Mouse (Mus musculus) ovary, adult 18-20 months (tissue): ENCODE data around the gene Kcnip2.
"Not testable (repeated sequence)": the region's sequence is repeated elsewhere in the genome, so short reads cannot be mapped to it uniquely, and the experiment has no call there.

Experiments used
- DNase-seq: peaks from one replicate; pipeline ENCODE4 v3.0.0; 2022; ENCODE audit warnings: low spot score, mixed read lengths

Kcnip2 gene

DNA sequence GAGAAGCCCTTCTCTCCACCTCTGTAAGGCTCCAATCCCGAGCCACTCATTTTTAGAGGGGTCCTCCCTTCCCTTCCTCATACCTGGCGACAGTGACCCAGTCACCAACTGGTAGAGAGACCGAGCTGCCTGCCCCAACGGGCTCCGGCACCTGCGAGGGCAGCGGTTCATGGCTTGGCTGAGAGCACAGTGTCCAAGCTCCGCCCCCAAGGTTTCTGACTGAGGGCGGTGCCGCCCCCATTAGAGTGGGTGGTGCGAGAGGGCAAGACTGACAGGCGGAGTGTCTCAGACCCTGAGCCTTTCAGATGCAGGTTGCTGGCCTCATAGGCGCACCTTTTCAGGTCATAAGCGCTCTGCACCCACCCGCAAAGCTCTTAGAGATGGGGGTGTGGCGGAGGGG lies 3.7 kb downstream of the Kcnip2 start:
- DNase-seq: no peak

DNA sequence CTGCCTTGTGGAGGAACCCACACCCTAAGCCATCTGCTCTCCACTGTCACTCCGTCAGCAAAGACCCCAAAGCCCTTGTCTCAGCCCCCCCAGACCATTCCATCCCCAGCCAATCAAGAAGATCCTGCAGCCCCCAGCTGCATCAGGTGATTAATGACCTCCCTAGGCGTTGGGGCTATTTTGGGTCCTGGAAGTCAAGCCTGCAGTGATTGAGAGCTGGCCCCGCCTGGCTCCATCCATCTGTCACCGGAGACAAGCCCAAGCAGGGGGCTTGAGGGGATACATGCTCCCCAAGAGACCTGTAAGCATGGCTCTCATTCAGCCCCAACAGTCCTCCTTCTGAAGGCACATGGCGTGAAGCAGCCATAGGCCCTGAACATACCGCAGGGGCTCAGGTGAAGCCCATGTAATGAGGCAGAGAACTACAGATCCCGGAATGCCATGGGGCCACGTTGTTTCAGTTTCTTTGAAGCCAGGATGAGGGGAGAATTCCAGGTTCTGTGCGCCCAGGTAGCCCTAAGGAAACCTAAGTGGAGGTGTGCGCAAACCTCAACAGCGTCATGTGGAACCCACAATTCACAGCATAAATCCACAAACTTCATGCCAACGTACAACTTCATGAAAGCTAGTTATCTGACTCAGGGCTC lies 4.7 kb downstream of the Kcnip2 start:
- DNase-seq: no peak

DNA sequence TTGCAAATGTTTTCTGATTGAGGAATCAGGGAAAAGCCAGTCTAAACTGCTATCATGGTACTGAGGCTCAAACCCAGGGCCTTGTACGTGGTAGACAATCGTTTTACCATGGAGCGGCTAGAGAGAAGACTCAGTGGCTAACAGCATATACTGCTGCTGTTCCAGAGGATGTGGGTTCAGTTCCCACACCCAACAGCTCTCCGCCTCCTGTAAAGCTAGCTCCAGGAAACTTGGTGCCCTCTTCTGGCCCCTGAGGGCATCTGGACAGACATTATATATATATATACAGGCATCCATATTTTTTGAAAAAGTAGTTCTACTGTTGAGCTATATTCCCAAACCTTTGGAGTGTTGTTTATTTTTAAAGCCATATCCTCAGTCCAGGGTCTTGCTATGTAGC lies 8.1 kb downstream of the Kcnip2 start:
- DNase-seq: no peak

GRCm38 (mm10) chr19:45805817-45806216 lies 10.0 kb downstream of the Kcnip2 start:
- not testable (repeated sequence) for DNase-seq

GRCm38 (mm10) chr19:45804593-45805368 lies 11.1 kb downstream of the Kcnip2 start:
- DNase-seq: no peak

DNA sequence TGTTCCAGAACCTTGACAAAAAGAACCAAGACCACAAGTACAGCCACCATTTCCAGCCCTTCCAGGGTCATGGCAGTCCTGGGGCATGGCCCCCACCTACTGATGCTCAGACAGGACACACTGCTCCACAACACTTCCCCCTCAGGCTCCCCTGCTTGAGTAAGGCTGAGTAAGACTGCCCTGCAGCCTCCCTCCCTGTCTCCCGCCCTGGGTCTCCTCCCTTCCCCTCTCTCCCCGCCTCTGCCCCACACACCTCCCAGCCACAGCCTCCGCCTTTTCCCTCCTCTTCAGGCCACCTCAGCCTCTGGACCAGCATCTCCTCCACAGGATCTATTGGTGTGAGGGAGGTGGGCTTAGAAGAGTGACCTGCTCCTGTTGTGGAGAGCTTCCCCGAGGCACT lies 12.5 kb downstream of the Kcnip2 start:
- no peak for DNase-seq

DNA sequence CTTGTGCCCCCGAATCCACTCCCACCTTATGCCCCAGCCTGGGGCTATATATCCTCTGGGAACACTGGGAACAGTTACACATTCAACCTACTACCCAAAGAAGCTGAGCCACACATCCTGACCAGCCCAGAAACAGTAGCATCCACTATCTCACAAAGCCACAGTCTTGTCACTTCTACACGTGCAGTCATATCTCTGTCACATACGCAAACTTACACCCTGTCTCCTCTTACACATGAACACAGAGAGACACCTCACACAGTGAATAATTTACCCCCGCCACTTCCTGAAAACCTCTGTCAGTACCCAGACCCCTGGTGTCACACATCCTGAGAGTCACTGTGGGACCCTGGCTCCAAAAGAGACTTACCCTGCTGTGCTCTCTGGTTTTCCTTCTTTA lies 13.2 kb downstream of the Kcnip2 start:
- no peak for DNase-seq

DNA sequence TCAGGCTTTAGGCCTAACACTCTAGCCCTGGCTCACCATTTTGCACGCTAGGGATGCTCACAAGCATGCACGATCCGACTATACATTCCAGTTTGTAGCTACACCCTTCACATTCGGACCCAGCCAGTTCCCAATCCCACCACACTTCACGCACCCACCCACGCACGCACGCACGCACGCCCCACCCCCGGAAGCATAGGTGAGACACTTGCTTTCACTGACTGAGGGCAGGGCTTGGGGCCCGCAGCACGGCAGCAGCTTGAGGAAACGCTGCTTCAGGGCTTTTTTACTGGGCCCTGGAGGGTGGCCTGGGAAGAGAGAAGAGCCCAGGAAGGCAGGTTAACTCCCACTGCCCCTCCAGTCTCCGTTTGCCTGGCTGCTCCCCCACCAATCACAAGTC lies 19.0 kb downstream of the Kcnip2 start:
- no peak for DNase-seq

- DNase-seq: no peak
Observed at GRCm38 (mm10) chr19:45796061-45796556, 19.8 kb downstream of the Kcnip2 start.

GRCm38 (mm10) chr19:45795406-45795944 lies 20.4 kb downstream of the Kcnip2 start:
- no peak for DNase-seq

DNA sequence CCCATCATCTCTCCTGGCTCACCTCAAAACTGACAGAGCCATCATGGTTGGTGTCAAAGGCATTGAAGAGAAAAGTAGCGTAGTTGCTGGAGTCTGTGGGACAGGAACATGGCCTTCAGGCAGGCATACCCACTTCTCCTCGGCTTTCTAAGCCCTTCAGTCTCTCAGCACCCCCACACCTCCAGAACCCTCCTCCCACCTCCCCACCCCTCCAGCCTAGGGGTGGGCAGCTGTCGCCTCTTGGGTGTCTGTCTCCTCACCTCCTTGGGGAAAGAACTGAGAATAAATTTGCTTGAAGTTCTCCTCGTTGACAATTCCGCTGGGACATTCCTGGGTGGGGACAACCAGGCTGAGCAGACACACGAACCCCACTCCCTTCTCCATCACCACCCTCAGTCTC lies 21.1 kb downstream of the Kcnip2 start:
- DNase-seq: no peak

DNA sequence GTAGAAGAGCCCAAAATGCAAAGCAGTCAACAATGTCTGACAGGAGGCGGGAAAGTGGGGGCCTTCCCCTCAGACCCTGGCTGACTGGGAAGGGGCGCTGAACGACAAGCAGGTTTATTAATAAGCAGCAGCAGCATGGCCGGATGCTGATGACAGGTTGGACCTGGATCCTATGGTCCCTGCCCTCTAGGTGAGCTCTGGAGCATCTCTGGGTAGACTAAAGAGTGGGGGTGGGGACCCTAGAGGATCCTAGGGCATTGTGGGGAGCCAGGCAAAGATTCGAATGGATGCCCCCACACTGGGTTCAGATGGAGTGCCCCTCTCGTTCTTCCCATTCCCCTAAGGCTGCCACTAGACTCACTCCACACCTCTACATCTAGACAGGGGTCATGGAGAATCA lies 23.5 kb downstream of the Kcnip2 start:
- DNase-seq: no peak

DNA sequence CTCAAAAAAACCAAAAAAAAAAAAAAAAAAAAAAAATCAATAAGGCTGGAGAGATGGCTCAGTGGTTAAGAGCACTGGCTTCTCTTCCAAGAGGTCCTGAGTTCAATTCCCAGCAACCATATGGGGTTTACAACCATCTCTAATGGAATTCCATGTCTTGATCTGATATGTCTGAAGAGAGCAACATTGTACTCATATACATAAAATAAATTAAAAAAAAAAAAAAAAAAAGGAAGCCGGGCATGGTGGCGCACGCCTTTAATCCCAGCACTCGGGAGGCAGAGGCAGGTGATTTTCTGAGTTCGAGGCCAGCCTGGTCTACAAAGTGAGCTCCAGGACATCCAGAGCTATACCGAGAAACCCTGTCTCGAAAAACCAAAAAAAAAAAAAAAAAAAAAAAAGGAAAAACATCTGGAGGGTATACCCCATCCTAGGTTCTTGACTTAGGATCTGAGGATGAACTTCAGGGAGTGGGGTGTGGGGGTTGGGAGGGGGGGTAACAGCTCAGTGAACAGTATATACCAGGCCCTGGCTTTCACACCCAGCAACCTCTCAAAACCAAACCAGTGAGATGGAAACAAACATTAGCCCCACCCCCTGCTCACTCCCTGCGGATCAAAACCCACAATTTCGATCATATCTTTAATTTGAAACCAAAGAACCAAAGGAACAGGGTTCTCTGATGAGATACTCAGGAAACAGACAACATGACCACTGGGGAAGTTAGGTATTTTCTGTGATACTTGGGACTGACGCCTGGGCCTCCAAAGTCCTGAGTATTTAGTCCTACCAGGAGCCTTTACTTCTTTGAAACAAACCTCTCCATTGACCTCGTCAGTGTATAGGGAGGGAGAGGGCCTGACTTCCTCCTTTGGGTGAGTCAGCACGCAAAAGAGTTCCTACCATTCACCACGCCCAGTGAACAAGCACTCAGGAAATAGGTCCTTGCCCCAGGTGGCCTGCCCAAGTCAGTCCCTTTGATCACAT lies 25.7 kb downstream of the Kcnip2 start:
- DNase-seq: no peak

GRCm38 (mm10) chr19:45789365-45789764 lies 26.5 kb downstream of the Kcnip2 start:
- DNase-seq: no peak

DNA sequence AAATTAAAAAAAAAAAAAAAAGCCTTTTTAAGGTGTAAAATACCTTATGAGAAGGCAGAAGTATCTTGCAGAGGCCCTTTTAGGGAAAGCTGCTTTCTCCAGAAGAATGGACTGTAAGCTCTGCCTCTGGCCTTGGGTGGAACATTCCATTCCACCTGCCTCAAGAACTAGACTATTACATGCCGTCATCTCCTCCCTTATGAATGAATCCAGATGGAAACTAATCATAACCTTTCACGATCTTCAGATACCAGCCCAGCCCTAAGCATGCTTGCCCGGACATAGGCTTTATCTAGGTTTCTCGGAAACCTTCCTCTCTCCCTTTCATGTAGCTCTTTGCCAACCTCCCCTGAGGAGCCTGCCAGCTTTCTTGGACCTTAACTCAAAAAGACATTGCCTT lies 27.5 kb downstream of the Kcnip2 start:
- no peak for DNase-seq

GRCm38 (mm10) chr19:45787450-45787849 lies 28.4 kb downstream of the Kcnip2 start:
- DNase-seq: no peak

DNA sequence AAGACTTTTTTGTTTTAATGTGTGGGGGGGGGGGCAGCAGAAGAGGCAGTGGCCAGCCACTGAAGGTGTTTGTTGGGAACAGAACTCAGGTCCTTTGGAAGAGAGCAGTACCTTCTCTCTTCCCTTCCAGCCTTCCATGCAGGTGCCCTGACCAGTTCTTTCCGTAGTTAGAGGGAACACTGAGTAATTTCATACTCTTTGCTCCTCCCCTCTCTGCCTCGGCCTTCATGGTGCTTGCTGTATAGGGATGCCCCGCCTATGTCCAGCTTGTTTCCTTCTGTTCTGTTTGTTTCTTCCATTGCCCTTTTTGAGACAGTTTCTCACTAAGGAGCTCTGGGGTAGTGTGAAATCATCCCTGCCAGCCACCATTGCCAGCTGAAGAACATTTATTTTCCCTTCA lies 30.4 kb downstream of the Kcnip2 start:
- no peak for DNase-seq

- no peak for DNase-seq
Observed at GRCm38 (mm10) chr19:45783933-45784576, 31.8 kb downstream of the Kcnip2 start.

- DNase-seq: peak; percentile 99
Observed at GRCm38 (mm10) chr19:45783181-45783932, 32.5 kb downstream of the Kcnip2 start, which contains the start of gene Mgea5. Gene Mgea5 (minus strand): TSS chr19:45783837.

- DNase-seq: peak; percentile 74
Observed at GRCm38 (mm10) chr19:45782315-45783001, 33.4 kb downstream of the Kcnip2 start.
